Mouse (Mus musculus) hindbrain, embryonic 13.5 days (tissue): ENCODE data around the gene Capn12. TPM values are rescaled to one million over a fixed set of nuclear protein-coding genes. Genes with fewer than 3 reads are reported as not detected.

ENCODE experiments used
- ATAC-seq: fragments of 200-750 bp; cut with Nextera tagmentation; 2 replicates; pipeline ENCODE4 v1.8.0; 2017; ENCODE audit warnings: moderate TSS enrichment; ENCODE audit not compliant: low FRiP score
- H3K27ac ChIP-seq: fragments of 300-500 bp; sonication (generic); 2 replicates; pipeline ENCODE4 v1.5.1; 2015; ENCODE audit warnings: inconsistent platforms, mild to moderate bottlenecking, moderate library complexity
- H3K27me3 ChIP-seq: fragments of 300-500 bp; sonication (generic); 2 replicates; pipeline ENCODE4 v1.6.1; 2015; ENCODE audit warnings: mild to moderate bottlenecking, inconsistent platforms
- H3K36me3 ChIP-seq: fragments of 300-500 bp; sonication (generic); 2 replicates; pipeline ENCODE4 v1.6.1; 2015; ENCODE audit warnings: mild to moderate bottlenecking, inconsistent platforms
- H3K4me1 ChIP-seq: fragments of 300-500 bp; sonication (generic); replicated peaks from 2 replicates; pipeline ENCODE4 v1.6.1; 2015; ENCODE audit warnings: inconsistent platforms
- H3K4me2 ChIP-seq: fragments of 300-500 bp; sonication (generic); 2 replicates; pipeline ENCODE4 v1.6.1; 2015; ENCODE audit warnings: inconsistent platforms, mild to moderate bottlenecking, moderate library complexity
- H3K4me3 ChIP-seq: fragments of 300-500 bp; sonication (generic); 2 replicates; pipeline ENCODE4 v1.5.1; 2015; ENCODE audit warnings: mild to moderate bottlenecking, inconsistent platforms
- H3K9ac ChIP-seq: fragments of 300-500 bp; sonication (generic); 2 replicates; pipeline ENCODE4 v1.6.1; 2015; ENCODE audit warnings: mild to moderate bottlenecking, inconsistent platforms
- H3K9me3 ChIP-seq: fragments of 300-500 bp; sonication (generic); 2 replicates; pipeline ENCODE4 v1.6.1; 2016; ENCODE audit warnings: inconsistent platforms
- WGBS: fragments of 180-500 bp; shearing (Covaris S2); methylation state at CpG from one replicate; pipeline ENCODE4 v1.1.7; 2015; 5-methylcytosine and 5-hydroxymethylcytosine counted together
- polyA plus RNA-seq: library from polyadenylated mRNA; unstranded; fragments of >200 nt; fragmentation: Nextera tagmentation; extraction: Ambion mirVana; gene quantifications from 2 replicates; pipeline ENCODE4 v1.2.1, GENCODE M21; 2015

Capn12 gene
- polyA plus RNA-seq, 1 experiment from 2014 or later: 0.43 TPM

- H3K4me1 ChIP-seq: peaks cover 59% of the 10 kb centered on the region
- H3K27me3 ChIP-seq: no peaks in the 10 kb centered on the region
- ATAC-seq: no peak
- no peaks in the 10 kb centered on the region for H3K36me3 ChIP-seq
- no peaks in the 10 kb centered on the region for H3K9me3 ChIP-seq
- no peak overlapping the region for H3K4me3 ChIP-seq
- peak overlapping the region; percentile 30; the same call in 1 of the 2 replicates for H3K27ac ChIP-seq
- H3K9ac ChIP-seq: no peak overlapping the region
- no peak overlapping the region for H3K4me2 ChIP-seq
- WGBS: 85% methylated on average over 4 of the region's 4 CpGs
These were observed 59.9 kb downstream of the Capn12 start for GRCm38 (mm10) chr7:28941129-28941528.

DNA sequence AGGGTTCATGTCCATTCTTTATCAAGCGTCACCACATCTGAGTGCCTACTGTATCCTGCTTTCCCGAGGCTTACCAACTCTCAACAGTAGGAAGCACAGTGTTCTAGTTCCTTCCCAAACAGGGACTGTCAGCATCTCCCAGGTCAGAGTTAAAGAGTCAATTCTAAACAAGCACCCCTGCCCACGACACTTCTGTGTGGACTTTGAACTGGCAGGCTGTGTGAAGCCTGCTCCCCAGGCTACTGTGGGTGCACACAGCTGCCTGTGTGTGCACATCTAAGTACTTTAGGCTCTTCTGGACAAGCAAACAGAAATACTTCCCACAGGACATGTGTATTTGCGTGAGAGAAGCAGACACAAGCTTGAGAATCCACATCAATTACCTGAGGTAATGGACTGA, 60.3 kb downstream of the Capn12 start:
- 76% methylated on average over 4 of the region's 4 CpGs for WGBS
- no peaks in the 10 kb centered on the region for H3K9me3 ChIP-seq
- no peak overlapping the region for H3K4me3 ChIP-seq
- H3K36me3 ChIP-seq: no peaks in the 10 kb centered on the region
- H3K27ac ChIP-seq: peak overlapping the region; percentile 59; the same call in 1 of the 2 replicates
- peaks cover 59% of the 10 kb centered on the region for H3K4me1 ChIP-seq
- ATAC-seq: no peak
- no peaks in the 10 kb centered on the region for H3K27me3 ChIP-seq
- H3K4me2 ChIP-seq: no peak overlapping the region
- no peak overlapping the region for H3K9ac ChIP-seq

Other genes with a start within 250 kb of the Capn12 start
- 7.0 and 7.4 TPM in 2 replicates for gene Fbxo27, start 188.6 kb upstream of the Capn12 start, polyA plus RNA-seq
- 3.1 and 3.4 TPM in 2 replicates for gene Fbxo17, start 164.6 kb upstream of the Capn12 start, polyA plus RNA-seq
- gene Mrps12, start 139.6 kb upstream of the Capn12 start, polyA plus RNA-seq: 108 and 114 TPM in 2 replicates
- gene Sars2, start 139.4 kb upstream of the Capn12 start, polyA plus RNA-seq: 20.6 and 22.6 TPM in 2 replicates
- 3.1 and 3.6 TPM in 2 replicates for gene Ccer2, start 125.2 kb upstream of the Capn12 start, polyA plus RNA-seq
- gene Sirt2, start 114.7 kb upstream of the Capn12 start, polyA plus RNA-seq: 105 and 111 TPM in 2 replicates
- gene Nfkbib, start 113.9 kb upstream of the Capn12 start, polyA plus RNA-seq: 58.6 and 59.5 TPM in 2 replicates
- 2.7 and 2.8 TPM in 2 replicates for gene Rinl, start 92.5 kb upstream of the Capn12 start, polyA plus RNA-seq
- 200 and 202 TPM in 2 replicates for gene Hnrnpl, start 72.9 kb upstream of the Capn12 start, polyA plus RNA-seq
- 81.8 and 87.5 TPM in 2 replicates for gene Ech1, start 56.2 kb upstream of the Capn12 start, polyA plus RNA-seq
- 5.6 and 6.3 TPM in 2 replicates for gene Lgals4, start 47.6 kb upstream of the Capn12 start, polyA plus RNA-seq
- 6.4 and 7.4 TPM in 2 replicates for gene Lgals7, start 17.6 kb upstream of the Capn12 start, polyA plus RNA-seq
- 136 and 138 TPM in 2 replicates for gene Actn4, start 80.9 kb downstream of the Capn12 start, polyA plus RNA-seq
- gene Eif3k, start 100.4 kb downstream of the Capn12 start, polyA plus RNA-seq: 315 and 332 TPM in 2 replicates
- gene Map4k1, start 100.6 kb downstream of the Capn12 start, polyA plus RNA-seq: 4.1 and 6.4 TPM in 2 replicates
- 8.5 and 9.8 TPM in 2 replicates for gene Ryr1, start 243.8 kb downstream of the Capn12 start, polyA plus RNA-seq